Mouse (Mus musculus) CD4-positive helper T cell, adult 2 months (primary cell): ENCODE measurements around the gene Fam45a.

Experiments used
- DNase-seq: peaks from one replicate; pipeline ENCODE4 v3.0.0-alpha.2; 2012; ENCODE audit warnings: low read depth, missing footprints, low spot score

The Fam45a gene

DNA sequence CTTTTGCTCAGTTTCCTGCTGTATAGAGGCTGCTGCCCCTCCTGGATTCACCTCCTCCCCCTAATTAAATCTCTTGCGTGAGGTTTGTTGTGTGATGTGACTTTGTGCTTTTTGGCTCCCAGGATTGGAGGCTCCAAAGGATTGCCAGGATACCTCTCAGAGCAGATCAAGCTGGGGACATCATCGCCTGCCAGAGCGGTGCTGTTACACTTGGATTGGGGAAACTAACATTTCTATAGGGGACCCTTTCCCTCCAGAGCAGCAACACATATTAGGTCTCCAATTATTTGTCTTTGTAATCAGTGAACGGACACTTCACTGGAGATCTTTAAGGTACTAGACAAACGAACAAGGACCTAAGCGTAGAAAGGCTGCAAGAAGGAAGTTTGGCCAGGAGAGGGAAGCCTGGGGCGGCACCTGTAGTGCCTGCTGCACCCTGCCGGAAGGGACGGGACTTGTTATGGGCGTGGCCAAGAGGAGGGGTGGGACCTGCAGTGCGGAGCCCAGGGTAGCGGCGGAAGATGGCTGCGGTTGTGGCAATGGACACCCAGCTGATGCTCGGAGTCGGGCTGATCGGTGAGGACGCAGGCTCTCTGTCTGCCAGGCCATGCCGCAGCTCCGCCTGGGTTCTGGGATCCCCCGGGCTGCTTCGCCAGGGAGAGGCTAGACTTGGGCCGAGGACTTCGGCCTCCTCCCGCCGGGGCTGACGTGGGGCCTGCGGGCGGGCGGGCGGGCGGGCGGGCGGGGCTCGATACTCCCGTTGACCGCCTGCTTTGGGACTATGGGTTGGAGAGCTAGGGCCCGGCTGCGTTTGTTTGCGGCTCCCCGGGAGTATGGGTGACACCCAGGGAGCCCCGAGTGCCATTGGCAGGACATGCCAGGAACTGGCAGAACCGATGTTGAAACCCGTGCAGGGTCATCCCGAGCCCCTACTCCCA is at the start of gene Fam45a:
Gene Fam45a, plus strand, starts transcription at position 488 of the 938 bp plus-strand sequence.
- DNase-seq = peak; percentile 94

DNA sequence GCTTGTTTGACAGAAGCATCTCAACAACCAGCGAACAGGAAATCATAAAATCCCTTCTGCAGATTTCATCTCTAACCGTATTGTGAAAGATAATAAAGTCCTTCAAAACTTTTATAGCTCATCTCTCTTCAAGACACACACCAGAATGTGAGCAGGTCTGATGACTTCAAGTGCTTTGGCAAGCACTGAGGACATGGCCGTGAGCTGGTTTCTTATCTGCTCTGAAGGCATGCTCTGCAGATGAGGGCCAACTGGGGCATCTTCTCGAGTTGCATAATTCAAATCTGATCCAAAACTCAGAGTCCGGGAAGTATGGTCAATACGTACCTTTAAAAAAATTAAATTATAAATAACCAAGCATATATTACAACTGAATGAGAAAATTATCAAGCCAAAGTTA is 38.0 kb upstream of the Fam45a start:
- DNase-seq = no peak

DNA sequence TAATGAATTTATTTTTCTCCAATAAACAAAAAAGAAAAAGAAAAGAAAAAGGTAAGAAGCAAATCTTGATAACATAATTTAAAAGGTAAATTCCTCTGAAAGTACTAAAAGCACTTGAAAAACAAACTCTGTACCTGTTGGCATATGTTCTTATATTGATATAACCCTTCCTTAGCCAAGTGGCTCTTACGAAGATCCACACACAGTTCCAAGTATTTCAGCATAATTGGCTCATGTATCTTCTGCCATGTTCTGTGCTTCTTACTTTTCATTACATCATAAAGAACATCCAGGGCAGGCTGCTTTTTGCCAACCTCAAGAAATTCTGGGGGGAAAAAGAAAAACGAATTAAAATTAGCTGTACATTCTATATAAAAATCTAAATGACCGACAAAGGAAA is 29.4 kb upstream of the Fam45a start:
- no peak for DNase-seq

DNA sequence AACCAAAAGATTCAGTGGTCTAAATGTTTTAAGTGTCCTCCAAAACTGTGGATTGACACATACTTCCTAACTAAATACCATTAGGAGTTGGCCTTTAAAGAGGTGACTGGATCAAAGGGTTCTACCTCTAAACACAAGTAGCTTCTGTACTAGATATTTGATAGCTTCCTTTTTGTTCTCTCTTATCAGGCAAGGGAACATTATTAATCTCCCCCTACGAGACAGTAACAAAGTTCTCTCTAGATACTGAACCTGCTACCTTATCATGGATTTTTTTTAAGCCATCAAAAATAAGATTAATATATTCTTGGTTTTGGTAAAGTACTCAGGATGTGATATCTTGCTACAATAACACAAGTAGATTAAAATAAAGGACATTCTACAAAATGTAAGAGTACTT is 26.7 kb upstream of the Fam45a start:
- no peak for DNase-seq

DNA sequence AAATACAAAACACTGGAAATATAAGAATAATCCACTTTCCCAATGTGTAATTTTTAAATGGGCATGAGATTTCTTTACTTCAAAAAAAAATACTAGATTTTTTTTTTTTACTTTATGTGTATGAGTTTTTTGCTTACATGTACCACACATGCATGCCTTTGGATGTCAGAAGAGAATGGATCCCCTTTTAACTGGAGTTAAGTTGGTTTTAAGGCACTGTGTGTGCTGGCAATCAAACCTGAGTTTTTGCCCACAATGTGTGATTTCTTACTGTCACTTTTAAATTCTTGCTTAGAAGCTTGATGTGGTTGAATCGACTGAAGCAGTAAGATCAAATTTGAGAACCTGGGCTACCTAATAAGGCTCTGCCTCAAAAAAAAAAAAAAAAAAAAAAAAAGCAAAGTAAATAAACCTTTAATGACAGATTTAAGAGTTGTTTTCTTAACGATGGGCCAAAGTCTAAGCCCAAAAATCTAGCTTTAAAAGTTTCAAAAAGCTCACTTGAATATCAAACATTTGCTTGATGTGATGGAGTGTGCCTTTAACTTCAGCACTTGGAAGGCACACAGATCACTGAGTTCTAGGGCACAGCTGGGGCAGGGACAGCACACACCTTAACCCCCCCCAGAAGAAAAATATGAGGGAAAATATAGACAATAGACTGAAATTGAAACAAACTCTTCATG is 23.8 kb upstream of the Fam45a start:
- peak; percentile 18 for DNase-seq

DNA sequence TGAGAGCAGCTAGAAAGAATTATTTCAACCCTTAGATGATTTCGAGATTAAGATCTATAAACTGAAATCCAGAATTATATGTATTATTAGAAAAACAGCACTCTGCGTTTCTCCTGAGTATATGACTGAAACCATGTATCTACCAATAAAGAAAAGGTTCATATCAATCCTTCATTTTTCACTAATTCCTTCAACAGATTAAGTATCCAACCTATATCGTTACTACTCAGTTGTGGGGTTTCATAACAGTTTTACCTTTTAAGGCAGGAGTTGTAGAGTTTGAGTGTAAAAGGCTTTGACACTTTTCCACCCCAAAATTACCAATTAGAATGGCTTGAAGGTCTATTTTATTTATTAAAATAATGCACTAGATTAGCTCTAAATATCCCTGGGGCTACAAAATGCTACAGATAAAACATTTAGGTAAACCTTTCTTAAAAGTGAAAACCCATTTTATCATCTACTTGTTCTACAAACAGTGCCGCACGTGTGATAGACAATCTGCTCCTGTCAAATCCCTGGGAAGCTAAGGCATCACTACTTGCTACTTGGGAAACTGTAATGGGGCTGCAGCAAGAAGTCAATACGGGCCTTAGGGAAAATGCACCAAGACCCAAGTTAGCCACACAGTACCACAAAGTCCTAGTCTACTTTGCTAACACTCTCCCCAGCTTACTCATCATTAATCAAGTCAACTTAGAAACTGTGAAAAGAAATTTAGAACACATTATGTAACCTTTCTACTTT is 23.0 kb upstream of the Fam45a start:
- no peak for DNase-seq

DNA sequence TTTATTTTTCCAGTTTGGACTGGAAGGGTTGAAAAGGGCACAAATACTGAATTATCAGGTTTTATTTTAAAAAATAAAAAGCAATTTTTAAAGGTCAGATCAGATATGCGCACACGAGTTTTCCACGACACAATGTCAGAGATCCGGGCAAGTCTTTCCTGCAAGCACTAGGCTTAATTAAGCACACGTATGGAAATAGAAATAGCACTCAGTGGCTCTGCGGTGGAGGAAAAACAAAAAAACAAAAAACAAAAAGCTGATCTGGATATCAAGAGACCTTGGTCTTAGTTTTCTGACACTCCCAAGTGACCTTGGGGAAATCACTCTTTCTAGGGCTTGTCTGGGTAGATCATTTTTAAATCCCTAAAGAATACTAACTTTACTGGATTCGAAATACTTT is 21.9 kb upstream of the Fam45a start:
- DNase-seq = peak; percentile 41

DNA sequence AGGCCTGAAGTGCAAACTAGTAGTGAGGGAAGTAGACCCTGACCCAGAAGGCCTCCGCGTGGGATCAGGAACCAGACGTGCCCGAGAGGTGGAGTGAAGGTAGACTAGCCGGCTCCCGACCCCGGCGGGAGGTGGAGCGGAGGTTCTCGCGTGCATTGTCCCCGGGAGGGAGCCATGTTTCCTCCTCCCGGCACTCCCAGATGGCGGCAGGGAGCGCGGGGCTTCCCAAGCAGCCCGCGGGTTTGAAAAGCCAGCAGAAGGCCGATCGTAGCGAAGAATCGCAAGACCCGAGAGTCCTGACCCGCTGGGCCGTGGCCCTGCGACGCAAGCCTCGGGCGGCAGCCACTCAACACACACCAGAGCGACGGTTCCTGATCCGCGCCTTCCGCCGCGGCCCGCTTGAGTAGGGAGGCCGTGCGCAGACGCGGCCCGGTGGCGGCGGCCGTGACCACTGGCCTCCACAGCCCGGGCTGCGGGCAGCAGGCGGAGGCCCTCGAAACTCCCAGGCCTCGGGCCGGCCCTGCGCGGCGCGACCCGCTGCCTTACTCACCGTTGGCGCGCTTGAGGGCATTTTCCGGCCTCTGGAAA is 21.4 kb upstream of the Fam45a start:
- peak; percentile 75 for DNase-seq

DNA sequence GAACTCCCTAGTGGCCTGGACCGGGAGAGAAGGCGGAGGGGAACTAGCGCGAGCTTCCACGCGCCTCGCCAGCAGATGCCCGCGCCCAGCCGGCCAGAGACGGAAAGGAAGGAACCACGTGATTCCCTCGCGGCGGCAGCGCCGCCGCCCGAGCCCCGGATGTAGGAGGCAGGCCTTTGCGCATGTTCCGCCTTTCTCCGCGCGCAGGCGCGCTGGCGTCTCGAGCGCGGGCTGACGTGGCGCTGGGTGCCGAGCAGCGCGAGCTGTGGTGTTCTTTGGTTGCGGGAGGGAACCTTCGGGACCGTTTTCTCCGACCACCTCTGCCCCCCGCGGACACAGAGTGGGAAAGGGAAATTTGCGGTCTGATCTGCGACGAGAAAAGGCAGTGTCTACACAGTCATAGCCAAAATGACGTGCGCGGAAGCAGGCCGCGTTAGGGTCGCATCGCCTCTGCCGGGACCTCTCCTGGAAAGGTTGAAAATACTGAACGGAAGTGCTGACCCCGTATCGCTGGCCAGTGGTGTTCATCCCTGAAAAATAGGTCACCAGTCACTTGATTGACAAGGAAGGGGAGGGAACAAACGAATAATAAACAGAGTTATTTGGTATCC is 20.7 kb upstream of the Fam45a start, which contains the start of gene Eif3a:
Gene Eif3a, minus strand, starts transcription at position 108 of the 611 bp plus-strand sequence.
- DNase-seq = peak; percentile 97

DNA sequence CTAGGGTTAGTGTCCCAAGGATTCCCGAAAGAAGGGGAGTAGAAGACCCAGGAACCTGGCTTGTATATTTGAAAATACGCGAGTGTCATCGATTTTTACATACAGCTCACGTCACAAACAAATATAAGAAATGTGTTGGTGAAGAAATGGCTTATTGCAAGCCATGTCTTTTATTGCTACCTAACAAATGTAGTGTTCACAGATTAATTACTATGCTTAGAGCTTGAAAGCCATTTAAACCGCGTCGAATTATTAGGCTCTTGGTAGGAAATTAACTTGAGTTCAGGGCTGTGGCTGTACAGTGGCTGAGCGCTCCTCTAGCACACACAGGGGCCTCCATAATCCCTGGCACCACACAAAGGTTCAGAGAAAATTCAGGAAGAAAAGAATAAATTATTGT is 20.2 kb upstream of the Fam45a start:
- DNase-seq = no peak

DNA sequence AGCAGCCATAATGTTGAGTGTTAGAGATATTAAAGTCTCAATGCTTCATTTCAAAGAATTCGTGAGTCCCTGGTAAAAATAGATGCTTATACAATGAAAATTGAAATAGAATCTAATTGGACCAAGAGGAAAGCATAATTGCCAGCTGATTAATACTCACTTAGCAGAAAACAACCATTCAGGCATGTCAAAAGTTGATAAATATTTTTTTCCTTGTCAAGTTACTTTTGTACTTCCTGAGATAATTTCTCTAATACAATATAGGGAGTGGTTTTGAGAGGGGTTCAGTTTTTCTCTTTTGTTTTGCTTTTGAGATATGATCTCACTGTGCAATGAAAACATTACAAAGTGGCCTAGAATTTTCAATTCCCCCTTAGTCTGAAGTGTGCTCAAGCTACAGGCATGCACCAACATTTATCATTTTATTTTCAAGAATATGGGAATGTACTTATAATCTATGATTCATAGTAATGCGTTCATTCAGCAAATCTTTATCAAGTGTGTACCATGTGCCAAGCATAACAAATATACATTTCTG is 18.1 kb upstream of the Fam45a start:
- no peak for DNase-seq

DNA sequence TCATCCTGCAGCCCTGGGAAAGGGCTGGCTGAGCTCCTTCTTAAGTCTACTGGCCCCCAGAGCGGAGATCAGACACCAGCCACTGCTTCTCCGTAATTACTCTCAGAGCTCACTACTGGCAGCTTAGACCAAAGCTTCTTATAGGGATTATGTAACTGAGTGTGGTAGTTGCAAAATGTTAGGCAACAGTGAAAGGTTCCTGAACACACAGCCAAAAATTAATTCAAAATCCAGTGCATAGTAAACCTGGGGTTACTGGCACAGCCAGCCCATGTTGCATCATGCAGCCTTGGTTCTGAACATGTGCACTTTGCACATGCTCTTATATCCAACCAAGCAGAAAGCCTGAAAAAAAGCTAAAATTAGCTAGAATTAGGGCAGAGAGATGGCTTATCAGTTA is 16.1 kb upstream of the Fam45a start:
- DNase-seq = no peak

DNA sequence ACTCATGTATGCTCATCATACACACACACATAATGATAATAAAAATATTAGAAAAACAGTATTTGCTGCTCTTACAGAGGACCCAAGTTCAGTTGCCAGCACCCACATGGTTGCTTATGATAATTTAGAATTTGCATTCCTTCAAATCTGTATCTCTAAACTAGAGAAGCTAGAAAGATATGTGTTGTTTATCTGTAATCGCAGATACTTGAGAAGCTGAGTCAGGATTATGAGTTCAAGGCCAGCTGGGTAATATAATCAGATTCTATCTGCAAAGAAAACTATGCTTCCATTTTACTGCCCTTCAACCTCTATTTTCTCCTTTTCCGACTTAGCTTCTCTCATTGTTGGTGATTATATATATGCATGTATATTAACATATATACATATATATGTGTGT is 14.0 kb upstream of the Fam45a start:
- no peak for DNase-seq

DNA sequence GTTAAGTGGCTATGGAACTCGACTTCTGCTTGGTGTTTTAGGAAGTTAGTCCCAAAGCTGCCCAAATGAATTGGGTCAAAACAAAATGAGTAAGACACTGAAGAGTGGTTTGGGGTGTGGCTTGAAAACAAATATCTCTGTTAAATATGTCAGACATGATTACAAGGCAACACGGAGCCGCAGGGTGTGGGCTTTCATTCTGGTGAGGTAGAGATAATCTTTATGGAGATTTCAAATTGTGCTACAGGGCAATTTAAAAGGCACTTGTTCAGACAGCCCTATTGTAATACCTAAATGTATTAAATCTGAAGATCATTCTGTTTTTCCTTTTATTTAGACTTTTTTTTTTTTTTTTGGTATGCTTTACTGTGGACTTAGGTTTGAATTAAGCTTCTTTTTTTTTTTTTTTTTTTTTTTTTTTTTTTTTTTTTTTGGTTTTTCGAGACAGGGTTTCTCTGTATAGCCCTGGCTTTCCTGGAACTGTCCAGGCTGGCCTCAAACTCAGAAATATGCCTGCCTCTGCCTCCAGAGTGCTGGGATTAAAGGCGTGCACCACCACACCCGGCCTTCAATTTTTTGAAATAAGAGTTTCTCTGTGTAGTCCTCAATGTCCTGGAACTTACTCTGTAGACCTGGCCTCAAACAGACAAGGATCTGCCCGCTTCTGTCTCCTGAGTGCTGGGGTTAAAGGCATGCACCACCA is 11.4 kb upstream of the Fam45a start:
- DNase-seq = no peak

DNA sequence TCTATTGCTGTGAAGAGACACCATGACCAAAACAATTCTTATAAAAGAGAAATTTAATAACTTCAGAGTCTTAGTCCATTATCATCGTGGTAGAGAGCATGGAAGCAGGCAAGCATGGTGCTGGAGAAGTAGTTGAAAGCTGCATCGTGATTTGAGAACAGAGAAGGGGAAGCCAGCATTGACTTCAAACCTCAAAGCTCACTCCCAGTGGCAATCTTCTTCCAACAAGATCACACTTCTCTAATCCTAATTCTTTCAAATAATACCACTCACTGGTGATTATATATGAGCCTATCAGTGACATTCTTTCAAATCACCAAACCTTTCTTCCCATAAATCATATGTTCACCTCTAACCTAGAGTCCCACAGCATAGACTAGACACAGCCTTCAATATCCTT is 6.5 kb upstream of the Fam45a start:
- DNase-seq = no peak

DNA sequence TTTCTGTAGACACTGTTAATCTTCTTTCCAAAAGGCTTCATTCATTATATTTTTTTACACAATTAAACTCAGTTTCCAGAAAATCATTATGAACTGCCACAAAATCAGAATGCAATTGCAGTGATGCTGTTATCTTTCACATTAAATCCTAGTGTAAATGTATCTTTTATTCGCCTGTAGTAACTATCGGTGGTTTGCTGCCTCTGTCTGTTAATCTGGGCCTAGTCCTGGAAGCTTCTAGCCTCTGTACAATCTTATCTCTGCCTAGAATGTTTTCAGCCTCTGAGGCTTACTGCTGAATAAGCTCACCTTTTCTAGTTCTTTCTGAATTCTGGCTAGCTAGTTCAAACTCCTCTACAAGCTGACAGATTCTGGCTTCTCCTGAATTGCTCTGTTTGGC is 1.5 kb upstream of the Fam45a start:
- no peak for DNase-seq

DNA sequence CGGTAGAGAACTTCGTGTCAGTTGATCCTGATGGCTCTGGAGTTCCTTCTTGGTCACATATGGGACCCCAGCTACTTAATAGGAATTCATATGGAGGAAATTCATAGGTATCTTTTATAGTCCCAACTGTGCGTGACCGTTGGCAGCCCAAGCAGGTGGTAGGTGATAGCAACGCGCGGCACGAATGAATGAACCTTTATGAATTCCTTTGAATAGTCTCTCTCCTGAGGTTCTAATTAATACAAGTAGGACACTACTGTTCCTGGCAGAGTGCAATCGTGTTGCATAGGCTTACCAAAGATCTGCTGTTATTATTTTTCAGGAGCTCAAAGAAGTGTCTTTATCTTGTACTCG is 628 bp downstream of the Fam45a start:
- DNase-seq = no peak

DNA sequence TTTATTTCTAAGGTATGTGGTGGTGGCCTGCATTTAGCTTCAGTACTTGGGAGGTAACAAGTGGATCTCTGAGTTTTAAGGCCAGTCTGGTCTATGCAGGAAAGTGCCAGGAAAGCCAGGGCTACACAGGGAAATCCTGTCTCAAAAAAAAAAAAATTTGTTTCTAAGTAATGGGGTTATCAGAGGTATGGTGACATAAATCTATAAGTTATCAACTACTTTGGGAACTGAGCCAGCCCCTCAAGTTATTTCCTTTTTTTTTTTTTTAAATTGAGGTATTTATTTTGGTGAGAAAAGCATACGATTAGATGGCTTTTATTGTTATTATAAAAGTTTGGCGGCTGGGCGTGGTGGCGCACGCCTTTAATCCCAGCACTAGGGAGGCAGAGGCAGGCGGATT is 1.7 kb downstream of the Fam45a start:
- DNase-seq = no peak

DNA sequence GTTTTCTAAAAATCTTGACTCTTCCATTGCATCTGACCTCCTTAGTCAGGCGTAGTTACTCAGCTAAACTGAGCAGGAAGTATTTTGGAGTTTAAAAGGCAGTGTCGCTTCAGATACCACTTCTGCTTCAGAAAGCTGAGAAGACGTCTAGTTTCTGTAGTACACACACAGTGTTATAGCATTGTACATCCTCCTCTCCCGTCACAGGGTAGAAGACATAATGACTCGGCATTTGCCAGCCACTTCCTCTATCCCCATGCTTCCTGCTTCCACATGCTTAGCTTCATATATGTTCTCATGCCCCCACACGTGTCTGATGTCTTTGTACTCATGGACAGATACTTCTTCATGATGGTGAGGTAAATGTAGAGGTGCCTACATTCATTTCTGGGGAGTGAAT is 7.3 kb downstream of the Fam45a start:
- no peak for DNase-seq

DNA sequence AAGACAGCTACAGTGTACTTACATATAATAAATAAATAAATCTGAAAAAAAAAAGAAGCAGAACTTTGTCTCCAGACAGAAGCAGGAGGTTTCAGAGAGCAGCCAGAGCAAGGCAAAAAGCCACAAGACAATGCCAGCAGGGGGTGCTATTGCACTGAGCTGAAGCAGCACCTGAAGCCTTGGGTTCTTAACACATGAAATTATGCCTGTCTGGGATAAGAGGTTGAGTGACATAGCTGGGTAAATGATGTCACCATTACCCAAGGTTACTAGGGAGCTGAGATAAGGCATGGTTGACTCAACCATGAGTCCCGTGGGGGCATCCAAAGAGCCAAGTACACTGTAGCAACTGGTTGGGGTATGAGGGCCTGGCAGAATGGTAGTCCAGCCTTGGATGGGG is 26.4 kb downstream of the Fam45a start:
- DNase-seq = peak; percentile 73

DNA sequence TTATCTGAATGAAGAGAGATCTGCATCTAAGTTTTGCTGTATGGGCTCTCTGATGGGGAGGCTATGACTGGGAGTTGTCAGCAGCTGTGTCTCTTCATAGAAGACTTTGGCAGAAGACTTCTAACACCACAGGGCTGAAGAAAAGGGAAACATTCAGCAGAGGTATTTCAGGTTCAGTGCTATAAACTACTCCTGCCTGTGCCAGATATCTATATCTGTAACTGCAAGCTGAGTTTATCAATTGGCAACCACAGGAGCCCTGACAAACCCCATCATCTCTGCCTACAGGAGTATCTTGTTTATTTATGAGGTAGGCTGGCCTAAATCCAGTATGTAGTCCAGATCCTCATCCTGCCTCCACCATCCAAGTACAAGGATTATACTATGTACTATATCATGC is 31.9 kb downstream of the Fam45a start:
- DNase-seq = no peak
